Mouse (Mus musculus) urinary bladder, postnatal 10 days (tissue): ENCODE results near the gene Kdm2b.

Source experiments
- DNase-seq: peaks from one replicate; pipeline ENCODE4 v3.0.0; 2022; ENCODE audit warnings: low spot score

Kdm2b gene

DNA sequence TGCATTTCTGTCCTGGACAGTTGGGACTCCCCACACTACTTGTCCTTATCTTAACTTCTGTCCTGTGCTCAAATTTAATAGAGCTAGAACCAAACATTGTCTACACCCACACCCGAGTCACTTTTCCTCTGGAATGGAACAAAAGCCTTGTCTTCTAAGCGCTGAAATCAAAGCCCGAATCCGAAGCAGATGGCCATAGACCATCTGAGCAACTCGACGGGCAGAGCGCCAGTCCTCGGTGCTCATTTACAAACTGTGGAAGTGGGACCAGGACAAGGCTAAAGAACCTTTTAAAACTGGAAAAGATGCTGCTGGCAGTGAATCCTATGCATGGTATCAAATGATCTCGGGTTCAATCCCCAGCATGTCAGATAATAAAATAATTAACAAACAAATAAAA lies 17.5 kb downstream of the Kdm2b start:
- DNase-seq: no peak

DNA sequence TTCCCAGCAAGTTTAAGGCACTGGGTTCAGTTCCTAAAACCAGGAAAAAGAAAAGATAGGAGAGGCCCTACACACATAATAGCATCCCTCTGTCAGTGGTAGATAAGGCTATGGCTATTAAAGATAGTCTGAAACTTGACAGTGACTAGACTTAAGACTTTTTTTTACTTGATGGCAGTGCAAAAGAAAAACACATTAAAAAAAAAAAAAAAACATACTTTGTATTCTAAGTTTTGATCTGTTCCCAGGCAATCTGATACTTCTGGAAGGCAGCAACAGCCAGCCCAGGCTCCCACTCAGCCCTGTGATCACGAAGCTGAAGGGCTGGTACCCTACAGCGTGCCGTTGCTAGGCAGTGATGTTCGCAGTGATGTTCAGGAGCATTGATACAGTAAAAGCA lies 18.2 kb downstream of the Kdm2b start:
- no peak for DNase-seq

DNA sequence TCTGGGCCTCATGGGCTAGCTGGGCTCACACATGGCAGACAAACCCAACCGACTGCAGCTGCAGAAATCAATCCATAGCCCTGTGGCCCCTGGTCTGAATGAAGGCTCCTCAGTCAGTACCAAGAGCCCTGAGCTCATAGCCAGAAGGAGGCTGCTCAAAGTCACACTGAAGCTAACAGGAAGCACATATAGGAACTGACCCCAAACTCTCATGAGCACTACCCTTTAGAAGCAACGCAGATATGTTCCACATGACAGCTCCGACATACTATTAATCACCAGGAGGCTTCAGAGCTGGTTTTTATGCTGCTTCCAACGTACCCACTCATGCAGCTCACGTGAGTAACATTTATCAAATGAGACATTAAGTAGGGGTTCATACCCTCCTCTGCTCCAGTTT lies 19.6 kb downstream of the Kdm2b start:
- no peak for DNase-seq

DNA sequence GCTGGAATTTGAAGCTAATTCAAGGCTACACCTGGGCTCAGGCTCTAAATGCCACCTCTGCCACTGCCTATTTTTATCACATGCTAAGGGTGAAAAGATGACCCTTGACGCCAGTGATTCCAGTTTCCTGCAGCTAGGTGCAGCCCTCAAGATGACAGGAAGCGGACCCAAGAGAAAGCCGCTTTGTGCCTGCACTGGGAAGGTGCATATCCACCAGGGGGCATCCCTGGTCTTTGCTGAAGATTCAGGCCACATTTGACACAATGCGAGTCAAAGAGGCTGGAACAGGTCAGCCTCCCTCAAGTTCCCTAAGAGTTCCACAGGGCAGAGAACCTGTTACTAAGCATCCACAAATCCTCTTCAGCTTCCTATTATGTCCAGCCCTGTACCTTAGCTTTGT lies 21.3 kb downstream of the Kdm2b start:
- DNase-seq: no peak

DNA sequence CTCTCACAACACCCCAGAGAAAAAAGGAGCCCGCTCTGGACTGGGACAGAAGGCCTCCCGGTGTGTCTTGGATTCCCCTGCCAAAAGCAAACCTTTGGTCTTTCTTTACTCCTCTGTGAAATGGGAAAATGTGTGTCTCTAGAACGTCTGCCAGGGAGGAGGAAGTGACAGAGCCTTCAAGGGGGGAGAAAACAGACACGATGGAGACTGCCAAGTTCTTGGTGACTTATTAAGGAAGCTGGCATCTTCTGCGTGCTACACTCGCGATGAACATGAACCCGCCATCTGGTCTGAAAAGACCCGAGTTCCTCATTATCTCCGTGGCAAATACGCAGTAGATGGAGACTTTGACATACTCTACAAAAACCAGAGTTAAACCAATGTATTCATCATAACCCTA lies 24.2 kb downstream of the Kdm2b start:
- no peak for DNase-seq

DNA sequence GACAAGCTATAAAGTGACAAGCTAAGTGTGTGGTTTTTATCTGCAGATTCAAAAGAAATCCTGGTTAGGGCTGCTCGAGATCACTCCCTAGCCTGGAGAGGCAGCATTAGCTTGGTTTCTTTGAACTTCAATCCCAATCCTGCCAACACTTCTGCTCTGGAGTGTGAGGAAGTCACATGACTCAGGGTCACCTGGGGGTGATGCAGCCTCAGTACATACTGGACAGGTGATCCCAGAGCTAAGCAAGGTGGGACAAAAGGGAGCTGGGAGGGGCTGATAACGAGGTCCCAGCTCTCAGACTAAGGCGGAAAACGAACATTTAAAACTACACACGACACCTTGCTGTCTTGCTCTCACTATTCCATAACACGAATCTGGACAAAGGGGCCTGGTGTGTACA lies 24.8 kb downstream of the Kdm2b start:
- DNase-seq: no peak

DNA sequence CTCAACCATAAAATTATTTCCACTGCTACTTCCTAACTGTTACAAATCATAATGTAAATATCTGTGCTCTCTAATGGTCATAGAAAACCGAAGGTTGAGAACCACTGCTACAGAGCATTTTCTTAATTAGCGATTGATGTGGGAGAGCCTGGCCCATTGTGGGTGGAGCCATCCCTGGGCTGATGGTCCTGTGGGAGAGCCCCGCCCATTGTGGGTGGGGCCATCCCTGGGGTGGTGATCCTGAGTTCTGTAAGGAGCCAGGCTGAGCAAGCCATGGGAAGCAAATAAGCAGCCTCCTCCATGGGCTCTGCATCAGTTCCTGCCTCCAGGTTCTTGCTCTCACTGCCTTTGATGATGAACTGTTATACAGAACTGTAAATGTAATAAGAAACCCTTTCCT lies 27.7 kb downstream of the Kdm2b start:
- DNase-seq: no peak

DNA sequence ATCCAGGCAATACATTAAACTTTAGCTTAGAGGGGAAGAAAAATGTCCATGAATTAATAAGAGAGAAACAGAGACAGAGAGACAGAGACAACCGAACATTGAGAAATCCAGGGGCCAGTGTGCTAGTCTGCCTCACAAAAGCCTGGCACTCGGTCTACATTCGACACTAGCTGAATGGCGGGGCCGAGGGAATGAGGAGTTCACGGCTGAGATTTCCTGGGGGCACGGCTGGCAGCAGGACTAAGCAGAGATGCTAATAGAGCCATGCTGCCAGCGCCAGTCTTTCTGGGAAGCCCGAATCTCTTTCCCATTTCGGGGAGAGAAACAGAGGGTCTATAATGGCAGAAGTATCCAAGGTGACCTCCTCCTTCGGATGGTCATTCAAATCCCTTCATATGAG lies 30.2 kb downstream of the Kdm2b start:
- DNase-seq: no peak

DNA sequence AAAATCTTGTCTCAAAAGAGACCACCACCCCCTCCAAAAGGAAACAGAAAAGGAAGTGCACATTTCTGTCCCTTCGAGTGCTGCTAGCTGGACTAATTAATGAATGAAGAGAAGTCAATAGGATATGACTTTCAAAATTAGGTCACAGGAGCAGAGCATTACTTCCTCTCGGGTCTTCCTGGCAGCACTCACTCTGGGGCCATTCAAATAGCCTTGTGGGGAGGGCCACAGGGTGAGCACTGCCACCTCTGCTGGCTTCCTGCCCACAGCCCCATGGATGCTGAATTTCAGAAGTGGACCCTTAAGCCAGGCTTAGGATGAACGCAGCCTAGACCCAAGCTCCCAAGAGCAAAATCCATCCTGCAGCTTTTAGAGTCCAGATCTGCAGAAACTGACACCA lies 33.6 kb downstream of the Kdm2b start:
- no peak for DNase-seq

DNA sequence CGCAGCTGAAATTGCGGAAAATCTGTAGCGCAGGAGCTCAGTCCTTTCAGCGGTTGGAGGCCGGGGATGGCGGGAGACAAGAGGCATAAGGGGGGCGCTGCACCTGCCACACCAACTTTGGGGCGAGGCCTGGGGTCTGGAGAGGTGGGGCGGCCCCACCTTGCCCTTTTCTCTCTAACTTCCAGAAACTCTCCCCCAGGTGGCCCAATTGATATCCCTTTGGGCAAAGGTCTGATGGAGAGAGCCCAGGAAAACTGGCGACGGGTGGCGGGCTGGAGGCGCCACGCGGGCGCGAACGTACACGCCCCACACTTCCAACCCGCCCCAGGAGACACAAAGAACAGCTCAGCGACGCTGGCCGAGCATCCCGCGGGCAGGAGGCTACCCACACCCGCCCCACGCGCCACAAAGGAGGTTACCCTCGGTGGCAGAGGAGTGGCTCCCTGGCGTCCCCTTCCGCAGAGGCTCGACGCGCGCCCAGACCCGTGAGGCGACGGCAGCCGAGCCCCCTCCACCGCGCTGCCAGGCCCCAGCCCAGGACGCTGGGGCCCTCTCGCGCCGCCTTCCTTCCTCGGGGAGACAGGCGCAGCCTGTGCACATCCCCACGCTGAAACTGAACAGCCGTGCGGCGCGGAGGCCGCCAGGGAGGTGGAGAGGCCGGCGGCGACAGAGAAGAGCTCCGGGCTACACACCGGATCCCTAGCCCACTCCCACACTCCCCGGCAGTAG lies 37.5 kb downstream of the Kdm2b start:
- no peak for DNase-seq

DNA sequence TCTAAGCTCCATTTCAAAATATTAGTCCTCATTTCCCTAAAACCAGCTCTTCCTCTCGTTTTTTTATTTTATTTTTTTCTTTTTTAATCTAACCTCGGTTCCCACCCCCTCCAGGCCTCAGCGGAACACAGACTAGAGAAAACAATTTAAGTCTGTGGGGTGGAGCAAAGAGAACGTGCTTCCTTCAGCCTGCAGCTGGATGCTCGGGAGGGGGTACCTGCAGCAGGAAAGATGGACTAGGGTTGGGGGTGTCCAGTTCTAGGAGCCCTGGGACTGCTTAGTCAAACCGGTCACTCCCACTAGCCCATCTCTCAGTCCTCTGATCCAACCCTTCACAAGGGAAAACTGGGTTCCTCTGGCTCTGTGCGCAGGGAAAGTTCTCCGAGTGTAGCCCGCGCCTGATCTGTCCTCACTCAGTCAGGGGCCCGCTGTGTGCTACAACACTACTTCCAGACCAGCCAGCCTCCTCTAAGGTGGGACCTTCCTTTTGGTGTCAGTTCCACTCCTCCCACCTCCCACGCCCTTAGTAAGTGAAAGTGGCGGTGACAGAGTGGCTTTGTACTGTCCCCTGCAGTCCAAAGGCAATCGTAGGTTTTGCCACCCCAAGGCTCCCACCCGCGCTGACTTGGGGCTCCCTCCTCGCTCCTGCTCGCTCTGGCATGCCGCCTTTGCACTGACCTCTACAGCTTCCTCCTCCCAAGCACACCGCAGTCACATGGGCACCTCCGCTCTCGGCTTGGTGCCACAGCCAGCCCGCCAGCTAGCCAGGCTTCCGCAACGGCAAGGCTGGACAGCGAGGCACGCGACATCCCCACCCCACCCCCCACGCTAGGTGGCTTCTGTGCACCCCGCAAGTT lies 38.3 kb downstream of the Kdm2b start:
- DNase-seq: no peak

DNA sequence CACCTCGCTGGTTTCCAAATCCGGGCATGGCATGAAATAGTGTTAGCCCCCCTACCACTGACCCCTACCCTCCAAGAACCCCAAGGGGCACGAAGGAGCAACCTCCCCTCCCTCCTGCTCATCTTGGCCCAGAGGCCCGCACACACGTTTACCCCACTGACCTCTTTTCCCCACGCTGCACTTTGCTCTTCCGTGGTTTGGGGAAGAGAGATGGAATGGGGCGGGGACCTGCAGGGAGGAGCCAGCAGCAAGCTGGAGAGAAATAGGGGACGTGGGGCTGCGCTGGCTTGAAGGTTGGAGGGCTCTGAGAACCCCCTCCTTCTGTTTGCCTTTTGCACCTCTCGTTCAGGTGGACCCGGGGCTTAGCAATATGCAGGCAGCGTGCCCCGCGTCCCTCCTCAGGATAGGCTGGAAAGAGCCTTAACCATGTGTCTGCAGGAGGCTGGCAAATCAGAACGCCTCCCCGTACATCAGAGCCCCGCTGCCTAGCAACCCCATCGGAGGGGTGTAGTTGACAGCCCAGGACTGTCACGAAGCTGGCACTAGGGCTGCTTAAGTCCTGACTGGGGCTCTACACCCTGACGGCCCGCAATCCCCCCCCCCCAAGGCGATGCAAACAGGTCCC lies 39.2 kb downstream of the Kdm2b start:
- DNase-seq: no peak

DNA sequence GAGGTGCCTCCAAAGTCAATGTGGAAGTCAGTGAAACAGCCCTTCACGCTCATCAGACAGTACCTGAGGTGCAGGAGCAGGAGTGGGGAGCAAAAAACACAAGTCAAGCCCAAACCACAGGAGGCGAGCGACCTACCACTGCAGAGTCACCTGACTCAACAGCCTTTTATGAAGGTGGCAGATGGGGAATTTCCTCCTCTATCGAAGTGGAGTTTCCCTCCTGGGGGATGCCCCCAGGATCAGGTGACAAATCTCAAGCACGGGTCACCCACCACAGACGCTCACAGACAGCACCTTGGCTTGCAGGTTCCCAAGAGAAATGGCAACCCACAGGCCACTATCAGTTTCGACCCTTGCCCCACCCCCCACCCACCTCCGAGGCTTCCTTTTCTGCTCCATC lies 40.5 kb downstream of the Kdm2b start:
- no peak for DNase-seq

DNA sequence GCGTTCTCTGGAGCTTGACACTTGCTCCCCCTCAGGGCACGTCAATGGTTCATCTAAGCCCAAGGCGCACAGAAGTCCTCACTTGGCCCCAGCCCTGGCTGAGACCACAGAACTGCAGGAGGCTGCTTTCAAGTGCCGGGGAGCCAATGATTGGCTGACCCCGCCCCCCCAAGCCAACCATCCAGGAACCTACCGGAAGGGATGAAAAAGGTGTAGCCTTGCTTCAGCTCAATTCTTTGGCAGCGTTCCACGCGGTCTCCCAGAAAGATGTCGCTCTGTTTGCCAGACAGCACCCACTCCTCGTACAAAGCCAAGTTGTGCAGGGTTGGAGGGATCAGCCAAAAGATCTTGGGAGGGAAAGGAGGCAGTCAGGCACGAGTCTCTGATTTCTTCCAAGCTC lies 42.1 kb downstream of the Kdm2b start:
- DNase-seq: no peak

DNA sequence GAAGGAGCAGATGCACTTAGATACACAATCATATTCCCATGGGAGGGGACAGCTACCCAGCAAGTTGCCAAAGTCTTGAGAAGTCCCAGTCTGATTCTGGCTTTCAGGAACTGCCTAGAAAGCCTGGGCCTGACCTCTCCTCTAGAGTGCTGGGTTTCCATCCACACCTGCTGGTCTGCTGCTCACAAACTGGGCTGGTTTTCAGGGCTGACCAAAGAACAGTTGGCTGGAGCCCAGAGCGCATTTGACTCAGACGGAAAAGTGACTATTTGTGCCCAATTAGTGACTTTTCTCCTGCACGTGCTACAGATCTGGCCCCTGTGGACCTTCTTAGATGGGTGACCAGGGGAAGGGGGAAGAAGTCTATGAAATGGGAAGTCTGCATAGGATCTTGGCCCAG lies 50.9 kb downstream of the Kdm2b start:
- no peak for DNase-seq

DNA sequence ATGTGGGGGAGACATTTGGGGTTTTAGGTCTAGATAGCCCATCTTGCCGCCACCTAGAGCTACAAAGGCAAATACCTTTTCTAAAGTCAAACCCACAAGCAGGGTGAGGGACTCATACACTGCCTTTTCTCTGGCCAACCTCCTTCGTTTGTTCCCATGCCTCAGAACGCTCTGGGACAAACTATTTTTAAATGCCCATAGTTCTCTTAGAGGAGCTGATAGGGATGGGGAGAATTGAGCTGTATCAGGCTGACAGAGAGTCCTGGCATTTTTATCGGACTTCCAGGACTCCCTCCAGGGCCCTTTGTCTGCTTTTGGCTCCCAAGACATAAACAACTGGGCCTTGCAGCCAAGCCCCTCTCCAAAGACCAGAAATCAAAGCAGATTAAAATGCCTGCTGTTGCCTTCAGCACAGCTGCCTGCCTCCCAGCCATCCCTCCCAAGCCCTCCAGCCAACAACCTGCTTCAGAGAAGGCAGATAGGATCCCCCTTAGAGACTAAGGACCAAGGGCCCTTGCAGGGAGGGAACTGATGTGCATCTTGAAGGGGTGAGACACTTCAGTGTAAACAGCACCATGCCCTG lies 51.6 kb downstream of the Kdm2b start:
- no peak for DNase-seq

DNA sequence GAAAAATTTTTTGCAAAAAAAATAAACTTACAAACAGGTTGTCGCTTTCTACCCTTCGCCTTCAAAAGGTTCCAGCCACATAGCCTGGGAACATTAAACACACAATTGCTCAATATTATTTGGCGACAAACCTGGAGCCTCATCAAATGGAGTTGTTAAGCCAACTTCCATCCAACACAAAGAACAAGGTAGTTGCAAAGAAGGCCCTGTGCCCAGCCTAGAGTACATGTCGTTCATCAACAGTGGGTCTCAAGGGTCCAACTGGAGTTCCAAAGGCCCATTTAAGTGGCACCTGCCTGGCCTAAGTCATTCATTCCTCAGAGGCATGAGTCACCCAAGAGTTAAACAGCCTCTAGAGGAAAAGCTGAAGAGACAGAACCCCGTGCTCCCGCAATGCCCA lies 52.6 kb downstream of the Kdm2b start:
- no peak for DNase-seq

DNA sequence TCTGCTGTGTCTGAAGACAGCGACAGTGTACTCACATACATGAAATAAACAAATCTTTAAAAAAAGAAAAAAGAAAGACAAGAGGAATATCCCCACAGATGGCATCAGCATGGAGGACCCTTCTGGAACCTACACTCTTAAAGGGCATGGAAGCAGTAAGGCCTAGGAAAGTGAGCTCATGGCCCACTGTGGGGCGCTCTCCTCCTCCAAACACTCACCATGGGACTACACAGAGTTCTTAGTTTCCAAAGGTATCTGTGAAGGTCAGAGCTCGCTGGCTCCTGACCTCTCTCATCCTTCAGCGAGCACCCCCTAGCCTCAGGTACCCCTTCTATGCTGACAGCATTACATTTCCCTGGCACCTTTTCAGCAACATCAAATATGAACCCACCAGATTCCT lies 53.8 kb downstream of the Kdm2b start:
- DNase-seq: no peak

DNA sequence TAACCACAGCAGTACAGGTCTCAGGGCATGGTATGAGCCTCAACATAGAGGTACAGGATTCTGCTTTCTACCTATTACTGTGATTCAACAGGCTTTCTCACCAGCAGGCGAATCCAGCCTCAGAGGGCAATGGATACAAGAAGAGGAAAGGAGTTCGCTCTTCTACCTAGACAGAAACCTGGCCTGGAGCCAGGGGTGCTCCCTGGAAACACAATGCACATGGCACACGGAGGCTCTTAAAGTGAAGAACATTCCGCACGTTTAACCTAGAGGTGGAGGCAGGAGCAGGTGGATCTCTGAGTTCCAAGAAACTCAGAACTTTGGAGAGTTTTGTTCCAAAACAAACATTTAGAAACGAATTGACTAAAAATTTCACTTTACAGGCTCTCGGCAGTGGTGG lies 58.6 kb downstream of the Kdm2b start:
- no peak for DNase-seq

DNA sequence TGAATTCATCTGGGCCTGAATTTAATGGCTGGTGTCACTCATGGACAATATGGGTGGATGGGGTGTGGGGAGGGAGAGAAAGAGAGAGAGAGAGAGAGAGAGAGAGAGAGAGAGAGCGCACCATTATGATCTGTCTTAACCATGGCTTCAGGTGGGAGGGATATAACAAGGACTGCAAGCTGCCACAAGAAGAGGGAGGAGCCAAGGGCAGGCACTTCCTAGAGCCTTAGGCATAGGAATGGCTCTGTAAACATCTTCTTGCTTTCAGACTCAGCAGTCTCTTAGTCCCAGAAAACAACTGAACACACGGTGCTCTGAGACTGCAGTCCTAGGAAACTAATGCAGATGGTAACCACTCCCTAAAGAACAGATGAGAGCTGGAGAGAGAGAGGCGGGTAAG lies 61.3 kb downstream of the Kdm2b start:
- DNase-seq: no peak

DNA sequence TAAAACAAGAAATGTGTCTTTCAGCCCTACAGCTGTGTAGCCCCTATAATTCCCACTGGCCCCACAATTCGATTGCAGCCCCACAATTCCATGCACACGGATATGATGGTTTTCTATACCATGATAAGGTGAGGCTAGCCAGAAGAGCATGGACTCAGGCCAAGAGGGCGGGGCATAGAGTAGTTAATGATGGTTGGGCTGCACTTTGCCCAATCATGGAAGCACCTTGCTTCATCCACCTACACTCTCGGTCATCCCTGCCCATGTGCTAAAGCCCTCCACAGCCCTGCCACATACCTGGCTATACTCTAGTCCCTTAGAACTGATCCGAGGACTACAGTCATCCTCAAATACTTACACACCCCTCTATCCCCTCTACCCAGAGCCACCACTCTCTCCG lies 61.9 kb downstream of the Kdm2b start:
- DNase-seq: no peak

DNA sequence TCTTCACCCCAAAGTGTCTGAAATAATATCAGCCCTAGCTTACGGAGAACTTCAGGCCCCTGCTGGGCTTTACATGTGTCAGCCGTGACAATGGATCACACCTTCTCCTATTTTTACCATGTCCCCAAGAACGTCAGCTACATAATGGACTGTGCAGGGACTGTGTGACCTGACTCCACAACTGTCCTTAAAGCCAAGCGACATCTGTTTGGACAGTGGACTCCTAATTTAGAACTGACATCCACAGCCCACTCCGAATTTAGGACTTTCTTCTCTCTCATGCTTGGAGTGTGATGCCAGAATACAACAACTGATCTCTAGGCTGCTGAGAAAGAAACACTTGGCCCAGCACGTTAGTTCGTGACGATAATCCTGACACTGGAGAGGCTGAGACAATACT lies 62.5 kb downstream of the Kdm2b start:
- DNase-seq: no peak

DNA sequence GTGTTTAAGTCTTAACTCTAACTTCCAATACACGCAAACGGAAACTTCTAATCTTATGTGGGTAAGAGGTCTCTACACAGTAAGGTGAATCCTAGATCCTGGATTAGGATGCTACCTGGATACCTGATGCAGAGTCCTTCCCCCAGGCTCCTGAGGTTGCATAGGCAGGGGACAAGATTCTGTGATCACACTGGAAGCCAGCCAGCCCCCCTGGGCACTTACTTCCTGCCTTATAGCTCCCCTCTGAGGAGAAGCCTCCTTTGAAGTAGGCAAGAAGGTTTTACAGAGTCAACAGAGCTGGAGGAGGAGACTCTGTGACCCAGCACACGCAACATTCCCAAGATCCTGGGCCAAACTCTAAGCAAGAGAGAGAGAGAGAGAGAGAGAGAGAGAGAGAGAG lies 63.3 kb downstream of the Kdm2b start:
- DNase-seq: no peak
